Mouse (Mus musculus) right cerebral cortex, adult 18-20 months (tissue): ENCODE data around the gene Cyp4x1.

Experiments
- DNase-seq: peaks from one replicate; pipeline ENCODE4 v3.0.0; 2022; ENCODE audit warnings: mixed read lengths

Gene Cyp4x1

DNA sequence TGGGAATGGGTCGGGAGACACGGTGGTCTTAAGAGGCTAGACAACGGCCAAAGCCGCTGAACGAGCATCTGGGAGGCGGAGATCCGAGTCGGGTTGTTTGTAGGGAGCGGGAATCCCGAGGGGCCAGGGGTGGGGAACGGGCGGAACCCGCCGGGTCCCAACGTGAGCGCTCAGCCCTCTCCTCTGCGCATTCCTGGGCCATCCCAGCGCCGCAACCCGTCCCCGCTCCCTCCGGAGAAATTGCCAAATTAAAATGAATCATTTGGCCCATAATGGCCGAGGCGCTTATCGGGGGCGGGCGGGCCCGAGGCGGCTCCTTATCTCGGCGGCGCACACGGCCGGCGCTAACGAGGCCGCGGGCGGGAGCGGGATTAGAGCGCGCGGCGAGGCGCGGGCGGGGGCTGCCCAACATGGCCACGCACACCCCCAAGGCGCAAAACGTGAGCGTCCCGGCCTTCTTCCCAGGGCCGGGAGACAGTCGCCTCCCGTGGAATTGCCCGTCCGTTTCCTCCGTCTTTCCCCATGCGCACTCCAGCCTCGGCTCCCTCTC is 77.6 kb downstream of the Cyp4x1 start, which contains the start of gene Tal1:
Gene Tal1, plus strand, starts transcription at position 56 of the 550 bp plus-strand sequence.
- no peak for DNase-seq
